Mouse (Mus musculus): ENCODE data around the gene Dpm1.

DNA sequence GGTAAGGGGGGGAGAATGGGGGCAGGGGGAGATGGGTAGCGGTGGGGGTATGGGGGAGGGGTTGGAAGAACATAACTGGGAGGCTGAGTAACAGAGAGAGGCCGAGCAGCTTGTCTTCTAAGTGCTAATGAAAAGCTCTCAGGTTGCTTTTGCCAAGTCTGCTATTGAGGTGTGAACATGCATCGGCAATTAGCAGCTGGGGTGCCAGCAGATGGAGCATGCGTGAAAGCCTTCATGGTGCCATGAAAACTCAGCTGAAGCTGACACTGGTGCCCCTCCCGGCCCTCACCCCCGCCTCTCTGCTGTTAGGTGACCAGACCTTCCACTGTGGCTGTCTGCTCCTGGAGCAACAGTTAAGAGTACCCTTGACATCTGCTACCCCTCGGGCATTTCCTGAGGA lies 23.4 kb upstream of the Dpm1 start:
- TF ChIP-seq CTCF (IDR thresholded peaks at IDR 0.05; ENCODE audit: extremely low read depth, insufficient read depth, low read length) = no peak
- no peak for TF ChIP-seq POLR2A (IDR thresholded peaks at IDR 0.05; ENCODE audit: extremely low read depth, insufficient read depth, low read length)

Data from cortical plate, adult 2 months (tissue).